Mouse (Mus musculus) heart, embryonic 13.5 days (tissue): ENCODE results near the gene Rftn1. TPM values are rescaled to one million over a fixed set of nuclear protein-coding genes. Genes with fewer than 3 reads are reported as not detected.

Experiments
- ATAC-seq: fragments of 200-750 bp; cut with Nextera tagmentation; 2 replicates; pipeline ENCODE4 v1.8.0; 2017; ENCODE audit warnings: moderate TSS enrichment; ENCODE audit not compliant: insufficient number of reproducible peaks, low FRiP score, low TSS enrichment; ENCODE audit errors: extremely low read depth
- H3K27ac ChIP-seq: fragments of 300-500 bp; sonication (generic); replicated peaks from 2 replicates; pipeline ENCODE4 v1.5.1; 2015; ENCODE audit warnings: moderate library complexity, mild to moderate bottlenecking, inconsistent platforms
- H3K27me3 ChIP-seq: fragments of 300-500 bp; sonication (generic); replicated peaks from 2 replicates; pipeline ENCODE4 v1.6.1; 2015; ENCODE audit warnings: mild to moderate bottlenecking, inconsistent platforms
- H3K36me3 ChIP-seq: fragments of 300-500 bp; sonication (generic); 2 replicates; pipeline ENCODE4 v1.6.1; 2015; ENCODE audit warnings: mild to moderate bottlenecking, inconsistent platforms
- H3K4me1 ChIP-seq: fragments of 300-500 bp; sonication (generic); 2 replicates; pipeline ENCODE4 v1.6.1; 2015; ENCODE audit warnings: inconsistent platforms
- H3K4me2 ChIP-seq: fragments of 300-500 bp; sonication (generic); 2 replicates; pipeline ENCODE4 v1.6.1; 2015; ENCODE audit warnings: inconsistent platforms, mild to moderate bottlenecking, moderate library complexity
- H3K4me3 ChIP-seq: fragments of 300-500 bp; sonication (generic); 2 replicates; pipeline ENCODE4 v1.5.1; 2015; ENCODE audit warnings: moderate library complexity, mild to moderate bottlenecking, inconsistent platforms
- H3K9ac ChIP-seq: fragments of 300-500 bp; sonication (generic); 2 replicates; pipeline ENCODE4 v1.6.1; 2015; ENCODE audit warnings: inconsistent platforms, mild to moderate bottlenecking, moderate library complexity
- H3K9me3 ChIP-seq: fragments of 300-500 bp; sonication (generic); 2 replicates; pipeline ENCODE4 v1.6.1; 2016; ENCODE audit warnings: inconsistent platforms
- WGBS: fragments of 180-500 bp; shearing (Covaris S2); methylation state at CpG from one replicate; pipeline ENCODE4 v1.1.7; 2015; ENCODE audit warnings: mixed read lengths; 5-methylcytosine and 5-hydroxymethylcytosine counted together
- polyA plus RNA-seq: library from polyadenylated mRNA; unstranded; fragments of >200 nt; fragmentation: Nextera tagmentation; extraction: Ambion mirVana; gene quantifications from 2 replicates; pipeline ENCODE4 v1.2.1, GENCODE M21; 2015

Rftn1 gene
- polyA plus RNA-seq, 1 experiment from 2014 or later = 26.3 TPM

DNA sequence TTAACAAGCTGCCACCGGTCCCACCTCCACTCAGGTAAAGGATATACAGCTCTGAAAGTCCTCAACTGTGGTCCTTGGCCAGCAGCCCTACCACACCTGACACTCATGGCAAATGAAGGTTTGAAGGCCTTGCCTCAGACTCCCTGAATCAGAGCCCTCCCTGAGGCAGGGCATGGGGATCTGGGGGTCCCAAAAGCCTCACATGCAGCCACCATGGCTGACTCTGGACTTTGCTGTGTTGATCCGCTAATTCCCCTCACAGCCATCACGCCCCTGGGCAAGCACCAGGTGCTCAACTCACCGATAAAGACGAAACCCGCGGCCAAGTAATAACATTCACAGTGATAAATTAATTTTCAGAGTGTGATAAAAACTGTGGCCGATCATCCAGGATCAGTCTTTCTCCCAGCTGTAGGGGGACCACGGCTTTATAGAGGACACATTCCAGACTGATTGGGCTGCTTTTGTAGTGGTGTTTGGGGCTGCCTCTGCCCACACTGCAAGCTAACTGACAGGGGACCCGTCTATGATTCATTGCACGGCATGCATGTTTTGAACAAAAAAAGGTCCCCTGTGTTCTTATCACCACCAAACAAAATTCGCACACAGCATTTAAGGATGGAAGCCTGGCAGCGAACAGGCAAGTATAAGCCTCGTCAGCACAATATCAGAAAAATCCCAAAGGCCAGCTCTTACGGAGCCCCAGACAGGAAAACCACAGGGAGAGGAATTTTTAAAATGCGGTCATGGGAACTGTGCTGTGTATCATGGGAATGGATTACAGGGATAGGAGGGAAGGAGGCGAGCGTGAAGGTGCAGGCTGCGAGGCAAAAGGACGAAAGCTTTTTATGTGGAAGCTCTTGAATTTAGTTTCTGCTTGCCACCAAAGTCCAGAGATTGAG is 29.3 kb downstream of the Rftn1 start:
- H3K9ac ChIP-seq = no peak overlapping the region
- H3K4me3 ChIP-seq = no peak overlapping the region
- 72% methylated on average over 20 of the region's 20 CpGs for WGBS
- ATAC-seq = no peak
- peaks cover 32% of the 10 kb centered on the region for H3K36me3 ChIP-seq
- peaks cover 11% of the 10 kb centered on the region for H3K9me3 ChIP-seq
- peaks cover 13% of the 10 kb centered on the region; the same call in 1 of the 2 replicates for H3K4me1 ChIP-seq
- no peak overlapping the region for H3K4me2 ChIP-seq
- H3K27ac ChIP-seq = no peak overlapping the region
- H3K27me3 ChIP-seq = no peaks in the 10 kb centered on the region

DNA sequence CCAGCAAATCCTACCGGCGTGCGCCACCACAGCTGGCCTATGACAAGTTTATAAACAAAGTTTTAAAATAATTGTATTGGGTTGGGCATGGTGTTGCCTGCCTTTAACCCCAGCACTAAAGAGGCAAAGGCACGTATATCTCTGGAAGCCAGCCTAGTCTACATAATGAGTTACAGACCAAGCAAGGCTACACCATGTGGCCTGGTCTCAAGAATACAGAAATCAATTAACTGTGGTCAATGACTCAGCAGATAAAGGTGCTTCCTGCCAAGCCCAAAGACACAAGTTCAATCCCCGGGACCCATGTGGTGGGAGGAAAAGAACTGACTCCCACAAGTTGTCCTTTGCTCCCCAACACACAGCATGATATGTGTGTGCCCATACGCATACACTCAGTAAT is 30.1 kb downstream of the Rftn1 start:
- 80% methylated on average over 6 of the region's 6 CpGs for WGBS
- Histone ChIP-seq H3K27me3 (no peaks in the 10 kb centered on the region), H3K9me3 (peaks cover 11% of the 10 kb centered on the region), H3K4me2 (no peak overlapping the region), H3K9ac (no peak overlapping the region), H3K4me1 (peaks cover 13% of the 10 kb centered on the region; the same call in 1 of the 2 replicates), H3K36me3 (peaks cover 28% of the 10 kb centered on the region), H3K27ac (no peak overlapping the region), H3K4me3 (no peak overlapping the region)
- ATAC-seq = no peak

DNA sequence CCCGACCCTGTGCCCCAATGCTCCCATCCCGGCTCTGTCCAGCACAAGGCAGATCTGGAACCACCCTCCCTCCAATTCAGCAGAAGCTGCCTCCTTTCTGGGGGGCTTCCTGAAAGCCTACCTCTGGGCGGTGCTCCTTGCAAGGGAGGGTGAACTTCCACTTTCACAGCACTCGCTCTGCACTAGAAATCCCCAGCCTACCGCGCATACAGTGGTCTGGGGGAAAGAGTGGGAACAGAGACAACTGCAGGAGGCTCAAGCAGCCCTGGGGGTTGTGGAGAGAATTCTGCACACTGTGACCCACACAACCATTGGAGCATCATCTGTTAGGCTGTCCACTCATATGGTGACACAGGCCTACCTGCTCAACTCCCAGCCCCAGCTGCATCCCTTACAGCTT is 30.7 kb downstream of the Rftn1 start:
- Histone ChIP-seq H3K9ac (no peak overlapping the region), H3K4me3 (no peak overlapping the region), H3K4me1 (peaks cover 13% of the 10 kb centered on the region; the same call in 1 of the 2 replicates), H3K9me3 (peaks cover 7% of the 10 kb centered on the region), H3K27ac (no peak overlapping the region), H3K27me3 (no peaks in the 10 kb centered on the region), H3K4me2 (no peak overlapping the region), H3K36me3 (peaks cover 23% of the 10 kb centered on the region)
- WGBS = 82% methylated on average over 6 of the region's 6 CpGs
- no peak for ATAC-seq

DNA sequence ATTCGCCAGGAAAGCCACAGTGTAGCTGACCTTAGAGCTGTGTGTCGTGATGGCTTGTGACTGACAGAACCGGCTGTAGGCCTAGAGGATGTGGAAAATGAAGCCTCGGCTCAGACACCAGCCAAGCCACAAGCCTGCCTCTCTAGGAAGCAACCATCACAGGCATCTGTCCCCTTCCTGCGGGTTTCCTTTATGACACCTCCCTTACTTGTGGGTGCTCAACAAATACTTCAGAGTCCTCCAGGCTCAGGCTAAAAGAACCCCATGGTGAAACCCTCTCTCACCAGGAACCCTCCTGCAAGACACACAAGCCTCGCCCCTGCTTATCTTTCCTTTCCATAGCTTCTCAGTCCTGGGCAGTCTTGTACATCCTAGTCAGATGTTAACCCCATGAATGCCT is 31.9 kb downstream of the Rftn1 start:
- Histone ChIP-seq H3K9ac (no peak overlapping the region), H3K36me3 (peaks cover 10% of the 10 kb centered on the region), H3K4me3 (no peak overlapping the region), H3K4me1 (peaks cover 13% of the 10 kb centered on the region; the same call in 1 of the 2 replicates), H3K27me3 (no peaks in the 10 kb centered on the region), H3K27ac (no peak overlapping the region), H3K4me2 (no peak overlapping the region), H3K9me3 (no peaks in the 10 kb centered on the region)
- 50% methylated on average over 6 of the region's 6 CpGs for WGBS
- ATAC-seq = no peak

DNA sequence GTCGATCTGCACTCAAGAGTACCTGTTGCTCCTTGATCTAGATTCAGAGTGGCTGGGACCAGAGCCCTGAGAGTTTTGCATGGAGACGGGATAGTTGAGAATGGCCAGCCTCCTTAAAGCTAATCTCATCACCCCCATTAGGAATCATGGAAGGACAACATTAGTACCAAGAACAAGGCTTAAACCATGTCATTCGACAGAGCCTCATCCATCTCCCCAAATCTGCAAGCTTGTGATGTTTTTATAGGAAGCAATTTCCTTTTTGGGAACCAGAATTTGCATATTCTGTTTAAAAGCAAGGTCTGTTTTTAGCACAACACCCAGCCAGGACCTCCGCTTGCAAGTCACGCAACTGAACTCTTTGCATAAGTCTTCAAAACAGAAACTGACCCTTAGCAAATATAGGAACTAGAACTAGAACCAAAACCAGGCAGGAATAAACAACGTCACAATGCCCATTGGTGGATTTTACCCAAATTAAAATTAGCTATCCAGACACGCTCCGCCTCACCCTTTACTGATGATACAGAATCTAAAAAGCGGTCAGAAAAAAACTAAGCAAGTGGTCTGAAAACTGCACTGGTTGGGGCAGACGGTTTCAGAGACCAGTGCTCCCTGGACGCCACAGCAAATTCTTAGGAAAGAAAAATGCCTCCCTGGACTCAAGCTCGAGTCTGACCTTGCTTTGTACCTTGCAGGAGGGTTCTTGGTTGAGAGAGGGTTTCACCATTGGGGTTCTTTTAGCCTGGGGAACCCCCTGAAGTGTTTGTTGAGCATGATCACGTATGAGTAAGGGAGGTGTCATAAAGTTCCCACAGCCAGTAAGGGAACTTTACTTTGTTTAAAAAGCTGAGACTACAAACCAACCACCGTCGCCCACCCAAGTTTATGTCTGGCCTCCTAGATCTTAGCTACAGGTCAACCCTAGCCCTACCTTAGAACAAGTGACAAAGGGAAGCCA is 33.0 kb downstream of the Rftn1 start:
- peaks cover 11% of the 10 kb centered on the region for H3K36me3 ChIP-seq
- H3K4me3 ChIP-seq = no peak overlapping the region
- no peak for ATAC-seq
- 87% methylated on average over 15 of the region's 15 CpGs for WGBS
- no peak overlapping the region for H3K27ac ChIP-seq
- H3K9ac ChIP-seq = no peak overlapping the region
- H3K4me2 ChIP-seq = no peak overlapping the region
- H3K9me3 ChIP-seq = no peaks in the 10 kb centered on the region
- H3K4me1 ChIP-seq = peaks cover 13% of the 10 kb centered on the region; the same call in 1 of the 2 replicates
- no peaks in the 10 kb centered on the region for H3K27me3 ChIP-seq

DNA sequence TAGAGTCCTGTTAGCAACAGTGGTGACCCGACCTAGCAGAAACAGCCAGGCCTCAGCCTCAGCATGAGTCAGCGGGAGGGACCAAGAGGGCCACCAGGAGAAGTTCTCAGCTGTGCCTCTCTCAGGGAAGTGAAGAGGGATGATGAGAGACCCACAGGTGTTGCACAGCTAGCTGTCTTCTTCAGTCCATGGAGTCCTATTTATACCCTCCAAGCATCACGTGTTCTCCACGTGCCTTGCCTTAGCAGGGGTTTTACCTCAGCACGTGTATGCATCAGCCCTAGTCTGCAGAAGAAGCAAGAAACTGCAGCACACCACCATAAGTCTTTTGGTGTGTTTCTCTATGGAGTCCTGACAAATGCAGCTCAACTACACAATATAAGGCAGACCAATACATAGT is 38.4 kb downstream of the Rftn1 start:
- Histone ChIP-seq H3K4me2 (no peak overlapping the region), H3K27me3 (no peaks in the 10 kb centered on the region), H3K9ac (no peak overlapping the region), H3K4me1 (no peaks in the 10 kb centered on the region), H3K36me3 (peaks cover 23% of the 10 kb centered on the region), H3K9me3 (no peaks in the 10 kb centered on the region), H3K27ac (no peak overlapping the region), H3K4me3 (no peak overlapping the region)
- 85% methylated on average over 5 of the region's 5 CpGs for WGBS
- no peak for ATAC-seq

DNA sequence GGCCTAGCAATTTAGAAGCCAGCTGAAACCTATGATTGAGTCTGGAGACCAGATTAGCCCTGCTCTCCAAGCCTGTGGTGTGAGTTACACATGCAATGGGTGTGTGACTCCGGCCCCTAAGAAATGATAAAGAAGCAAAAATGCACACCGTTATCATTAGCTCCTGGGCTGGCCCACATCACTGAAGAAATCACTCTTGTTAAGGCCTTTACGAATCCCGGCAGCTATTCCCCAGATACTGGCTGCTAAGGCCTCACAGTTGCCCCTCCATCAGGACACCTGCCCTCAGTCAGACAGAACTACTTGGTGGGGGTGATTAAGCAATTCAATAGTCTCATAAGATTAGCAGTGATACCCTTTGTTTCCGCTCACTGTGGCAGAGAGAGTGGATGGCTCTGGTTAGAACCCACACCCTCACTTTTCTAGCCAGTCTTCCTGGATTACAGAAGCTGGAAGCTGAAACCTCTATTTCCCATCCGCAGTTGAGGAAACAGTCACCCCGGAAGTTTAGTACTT is 39.2 kb downstream of the Rftn1 start:
- H3K4me1 ChIP-seq = no peaks in the 10 kb centered on the region
- no peak for ATAC-seq
- 83% methylated on average over 7 of the region's 7 CpGs for WGBS

DNA sequence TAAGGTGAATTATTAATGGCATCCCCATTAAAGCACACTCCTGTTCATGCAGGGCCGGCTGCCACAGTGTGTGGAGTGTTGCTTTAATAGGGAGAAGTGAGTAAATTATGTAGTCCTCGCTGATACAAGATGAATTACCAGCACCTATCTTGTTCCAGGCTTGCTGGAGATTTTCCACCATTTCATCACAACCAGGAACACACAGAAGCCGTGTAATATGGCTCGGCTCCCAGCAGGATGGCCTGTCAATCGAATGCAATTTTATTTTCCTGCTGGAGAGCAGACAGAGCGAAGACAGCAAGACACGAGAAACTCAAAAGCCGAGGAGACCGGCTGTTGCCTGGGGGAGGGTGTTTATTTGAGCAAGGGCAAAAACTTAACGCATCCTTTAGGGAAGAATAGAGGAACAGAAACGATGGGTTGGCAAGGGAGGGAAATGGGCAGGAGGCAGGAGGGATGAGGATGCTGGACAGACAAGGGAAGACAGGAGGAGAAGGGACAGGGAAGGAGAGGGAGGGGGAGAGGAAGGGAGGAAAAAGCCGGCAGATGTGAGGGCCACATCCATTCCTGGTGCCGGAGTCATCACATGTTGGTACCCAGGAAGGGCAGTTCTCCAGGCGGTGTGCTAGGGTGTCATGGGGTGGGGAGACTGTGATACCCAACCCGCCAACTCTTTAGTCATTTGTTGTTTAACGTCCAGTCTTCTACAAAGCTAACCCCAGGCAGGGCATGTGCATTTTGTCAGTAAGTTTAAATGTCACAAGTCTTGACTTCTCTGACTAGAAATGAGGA is 39.9 kb downstream of the Rftn1 start:
- H3K4me2 ChIP-seq = no peak overlapping the region
- no peaks in the 10 kb centered on the region for H3K9me3 ChIP-seq
- H3K36me3 ChIP-seq = peaks cover 32% of the 10 kb centered on the region
- H3K4me3 ChIP-seq = no peak overlapping the region
- ATAC-seq = no peak
- no peak overlapping the region for H3K27ac ChIP-seq
- no peak overlapping the region for H3K9ac ChIP-seq
- WGBS = 69% methylated on average over 16 of the region's 16 CpGs
- H3K27me3 ChIP-seq = no peaks in the 10 kb centered on the region
- H3K4me1 ChIP-seq = no peaks in the 10 kb centered on the region

More for the DNA sequence above, 39.2 kb downstream of the Rftn1 start:
- Histone ChIP-seq H3K27me3 (no peaks in the 10 kb centered on the region), H3K36me3 (peaks cover 31% of the 10 kb centered on the region), H3K4me3 (no peak overlapping the region), H3K27ac (no peak overlapping the region), H3K9ac (no peak overlapping the region), H3K9me3 (no peaks in the 10 kb centered on the region), H3K4me2 (no peak overlapping the region)

DNA sequence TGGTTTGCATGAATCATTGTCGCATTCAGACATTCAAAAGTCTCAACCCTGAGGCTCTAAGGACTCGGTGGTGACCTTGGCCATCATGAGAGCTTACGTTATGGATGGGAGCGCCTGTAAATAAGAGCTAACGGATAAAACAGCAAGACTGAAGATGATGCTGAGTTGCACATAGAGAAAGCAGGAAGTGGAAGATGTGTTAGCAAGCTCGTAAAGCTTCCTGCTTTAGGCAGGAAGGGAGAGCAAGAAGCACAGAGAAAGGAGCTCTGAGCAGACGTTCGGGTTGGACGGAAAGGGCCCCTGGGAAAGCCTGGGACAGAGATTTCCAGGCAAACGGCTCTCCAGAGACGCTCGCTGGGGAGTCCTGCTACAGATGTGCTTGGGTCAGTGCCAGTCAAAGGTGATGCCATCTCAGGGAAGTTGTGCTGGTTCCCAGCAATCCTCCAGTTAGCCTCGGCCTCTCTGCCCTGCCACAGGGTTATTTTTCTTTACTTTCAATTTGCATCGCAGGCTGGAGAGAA is 40.7 kb downstream of the Rftn1 start:
- Histone ChIP-seq H3K27me3 (no peaks in the 10 kb centered on the region), H3K4me2 (no peak overlapping the region), H3K36me3 (peaks cover 40% of the 10 kb centered on the region), H3K9ac (no peak overlapping the region), H3K4me3 (no peak overlapping the region), H3K27ac (no peak overlapping the region), H3K4me1 (no peaks in the 10 kb centered on the region), H3K9me3 (no peaks in the 10 kb centered on the region)
- ATAC-seq = no peak
- WGBS = 73% methylated on average over 14 of the region's 14 CpGs

DNA sequence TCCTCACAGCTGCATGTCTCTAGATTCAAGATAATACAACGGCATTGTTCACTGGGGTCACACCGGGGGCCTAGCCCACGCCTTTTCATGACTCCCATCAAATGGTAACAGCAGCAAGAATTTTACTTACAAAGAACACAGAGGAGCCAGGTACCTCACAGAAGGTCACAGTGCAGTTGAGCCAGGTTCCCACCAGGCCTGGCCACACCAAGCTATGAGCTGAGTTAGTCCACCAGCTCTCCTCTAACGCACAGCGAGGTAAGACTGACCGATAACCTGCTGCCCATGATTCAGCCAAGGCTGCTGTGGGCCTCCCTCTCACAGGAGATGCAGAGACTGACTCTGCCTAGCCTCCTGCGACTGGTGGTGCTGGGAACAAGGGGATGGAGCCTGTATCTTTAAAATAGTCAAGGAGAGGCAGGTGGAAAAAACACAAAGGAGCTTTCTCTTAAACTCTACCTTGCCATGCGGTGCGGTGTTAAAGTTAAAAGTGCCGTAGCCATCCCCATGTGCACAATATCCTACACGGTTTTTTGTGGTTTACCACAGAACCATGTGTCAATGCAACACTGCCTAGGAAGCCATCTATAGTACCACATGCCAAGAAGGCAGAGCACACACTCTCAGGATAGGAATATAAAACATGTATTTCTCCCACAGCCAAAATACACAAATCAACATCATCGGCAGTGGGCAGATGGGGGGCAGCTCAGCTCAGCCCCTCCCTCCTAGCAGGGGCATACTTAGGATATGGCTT is 42.5 kb downstream of the Rftn1 start:
- Histone ChIP-seq H3K9ac (no peak overlapping the region), H3K27me3 (no peaks in the 10 kb centered on the region), H3K27ac (no peak overlapping the region), H3K4me3 (no peak overlapping the region), H3K9me3 (no peaks in the 10 kb centered on the region), H3K4me1 (0 out of 2 replicates have a peak, but pooled peaks cover 2% of the 10 kb centered on the region), H3K36me3 (peaks cover 52% of the 10 kb centered on the region), H3K4me2 (no peak overlapping the region)
- 87% methylated on average over 12 of the region's 12 CpGs for WGBS
- no peak for ATAC-seq
